Mouse (Mus musculus): ENCODE results near the gene Bcar1.

- TF ChIP-seq POLR2A (IDR thresholded peaks at IDR 0.05; ENCODE audit: control insufficient read depth, low read depth, low read length): no peak
- TF ChIP-seq CTCF (IDR thresholded peaks at IDR 0.05; ENCODE audit: control insufficient read depth, insufficient read depth, insufficient replicate concordance, low read depth, low read length): no peak
Observed at GRCm38 (mm10) chr8:111748766-111749165, 5.2 kb upstream of the Bcar1 start.

All from testis, adult 2 months (tissue).